ENCODE assay signal across 10 mouse cellular contexts in genomic region chr7:28181376-28181775, GRCm38 (mm10). TPM values are rescaled to one million over a fixed set of nuclear protein-coding genes. Genes with fewer than 3 reads are reported as not detected.
DNase-seq lines count a peak whose midpoint lies in the region; ATAC-seq lines count a peak whose summit lies in the region.
"Had no signal": no experiment of that assay in that cellular context is flagged by ENCODE, and none has a peak within 500 bp of the region (broad histone marks: within the 10 kb centered on the region; RNA-seq: fewer than 3 reads in every experiment).

No protein-coding gene starts in this region.

- 0 out of 2 replicates have a peak, but pooled peaks cover 5% of the 10 kb centered on the region for H3K4me1 ChIP-seq in neural tube, embryonic 11.5 days (ENCODE audit: control insufficient read depth, insufficient read depth, low read length)
- H3K4me1 ChIP-seq in liver, embryonic 15.5 days (replicated peaks): peaks cover 28% of the 10 kb centered on the region

- DNase-seq in cerebellum, adult 9-11 months: peak; percentile 54
- no peak for DNase-seq in cerebellum, adult 11 months
- DNase-seq in neural tube, embryonic 11.5 days (ENCODE audit: low spot score): no peak
- no peak for DNase-seq in neural tube, embryonic 10.5 days (ENCODE audit: extremely low spot score, low spot score)
- no peak for DNase-seq in frontal cortex, postnatal 36 days (ENCODE audit: low spot score in 2 of 2)
- no peak for DNase-seq in Muller cell, postnatal 12 days (ENCODE audit: inconsistent ontology term)

- 97% methylated on average over 12 of the region's 12 CpGs for WGBS in neural tube, embryonic 11.5 days
- 89% methylated on average over 12 of the region's 12 CpGs for WGBS in liver, embryonic 15.5 days (ENCODE audit: insufficient replicate concordance)

- no peak overlapping the region for H3K9ac ChIP-seq in neural tube, embryonic 11.5 days (ENCODE audit: low read length)
- peak overlapping the region; percentile 49 for H3K9ac ChIP-seq in liver, embryonic 15.5 days
- H3K9ac ChIP-seq: heart, embryonic 15.5 days had no signal

- peaks cover 33% of the 10 kb centered on the region for H3K36me3 ChIP-seq in neural tube, embryonic 11.5 days (ENCODE audit: control insufficient read depth, insufficient read depth, low read length)
- H3K36me3 ChIP-seq in liver, embryonic 15.5 days (replicated peaks): peaks cover 78% of the 10 kb centered on the region

- H3K27me3 ChIP-seq in neural tube, embryonic 11.5 days (ENCODE audit: control insufficient read depth, insufficient read depth, low read length): no peaks in the 10 kb centered on the region
- no peaks in the 10 kb centered on the region for H3K27me3 ChIP-seq in liver, embryonic 15.5 days
- H3K27me3 ChIP-seq: heart, embryonic 15.5 days had no signal

- H3K9me3 ChIP-seq in neural tube, embryonic 11.5 days (ENCODE audit: control insufficient read depth, low read length): no peaks in the 10 kb centered on the region
- no peaks in the 10 kb centered on the region for H3K9me3 ChIP-seq in liver, embryonic 15.5 days (replicated peaks)
- H3K9me3 ChIP-seq: heart, embryonic 15.5 days had no signal

- H3K4me3 ChIP-seq in neural tube, embryonic 11.5 days (ENCODE audit: low read depth, low read length): no peak overlapping the region
- peak overlapping the region; percentile 90 for H3K4me3 ChIP-seq in liver, embryonic 15.5 days (replicated peaks)

- H3K27ac ChIP-seq in neural tube, embryonic 11.5 days (ENCODE audit: low read depth, low read length): no peak overlapping the region
- H3K27ac ChIP-seq in liver, embryonic 15.5 days (replicated peaks): peak overlapping the region; percentile 84
- H3K27ac ChIP-seq: heart, embryonic 15.5 days had no signal

- H3K4me2 ChIP-seq in neural tube, embryonic 11.5 days (ENCODE audit: low read depth): peak overlapping the region; percentile 78; the same call in 1 of the 2 replicates
- peak overlapping the region; percentile 97 for H3K4me2 ChIP-seq in liver, embryonic 15.5 days

- ATAC-seq in neural tube, embryonic 11.5 days (ENCODE audit: insufficient read depth, low FRiP score, low TSS enrichment): no peak
- ATAC-seq in liver, embryonic 15.5 days (ENCODE audit: insufficient read depth): no peak
- no peak for ATAC-seq in monocyte, adult 5-6 weeks (replicated peaks; ENCODE audit: insufficient number of reproducible peaks, low FRiP score, low TSS enrichment, poor library complexity, severe bottlenecking)

RNA-seq across cellular contexts. Expression of gene Dyrk1b, which starts 2.1 kb away (rescaled TPM):
- 19.5 and 19.6 TPM in 2 replicates for polyA plus RNA-seq in neural tube, embryonic 11.5 days (2014; fragmentation: Nextera tagmentation; extraction: Ambion mirVana)
- 2.3 and 2.7 TPM in 2 replicates for polyA plus RNA-seq in liver, embryonic 15.5 days (2015; fragmentation: Nextera tagmentation; extraction: Ambion mirVana)
- total RNA-seq in monocyte, adult 5-6 weeks (2017): 2.9 to 5.9 TPM (median 3.4 TPM) in 3 replicates

RNA-seq across cellular contexts. Expression of gene Fbl, which starts 11.9 kb away (rescaled TPM):
- 38.1 and 38.6 TPM in 2 replicates for polyA plus RNA-seq in neural tube, embryonic 11.5 days (2014; fragmentation: Nextera tagmentation; extraction: Ambion mirVana)
- 55.0 and 56.9 TPM in 2 replicates for polyA plus RNA-seq in liver, embryonic 15.5 days (2015; fragmentation: Nextera tagmentation; extraction: Ambion mirVana)
- total RNA-seq in monocyte, adult 5-6 weeks (2017): 53.4 to 77.1 TPM (median 61.5 TPM) in 3 replicates

RNA-seq across cellular contexts. Expression of gene 9530053A07Rik, which starts 52.1 kb away (rescaled TPM):
- polyA plus RNA-seq in neural tube, embryonic 11.5 days (2014; fragmentation: Nextera tagmentation; extraction: Ambion mirVana): 0.05 TPM in 1 of 2 replicates, not detected in the other
- not detected in 2 replicates for polyA plus RNA-seq in liver, embryonic 15.5 days (2015; fragmentation: Nextera tagmentation; extraction: Ambion mirVana)
- not detected in 3 replicates for total RNA-seq in monocyte, adult 5-6 weeks (2017)
- total RNA-seq: neutrophil, adult 5-6 weeks had no signal
